Mouse (Mus musculus) kidney, adult 18-20 months (tissue): ENCODE data around the gene Atp5mpl.

Experiments used
- DNase-seq: peaks from one replicate; pipeline ENCODE4 v3.0.0; 2021

Gene Atp5mpl

DNA sequence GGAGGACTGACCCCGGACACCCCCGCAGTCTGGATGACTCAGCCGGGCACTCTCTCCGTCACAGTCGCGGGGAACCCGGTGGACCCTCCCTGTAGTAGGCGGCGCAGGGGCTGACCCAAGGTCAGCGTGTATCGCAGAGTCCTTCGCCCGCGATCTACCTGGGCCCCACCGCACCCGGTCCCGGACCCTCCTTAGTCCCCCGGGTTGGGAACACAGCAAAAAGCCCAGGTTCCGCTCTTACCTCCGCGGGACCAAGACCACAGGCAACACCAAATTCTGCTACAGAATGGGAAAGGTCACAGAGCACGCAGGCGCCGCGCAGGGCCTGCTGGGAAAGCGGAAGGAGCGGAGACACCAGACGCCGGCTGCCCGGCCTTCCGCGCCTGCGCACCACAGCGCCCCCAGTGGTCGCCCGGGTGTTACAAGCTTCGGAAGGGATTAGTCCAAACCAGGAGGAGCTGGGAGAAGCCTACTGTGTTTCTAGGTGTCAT lies at the start of gene Atp5mpl:
Atp5mpl (minus strand) TSS at position 295 of the 491 bp plus-strand sequence.
- DNase-seq, result peak; percentile 97

DNA sequence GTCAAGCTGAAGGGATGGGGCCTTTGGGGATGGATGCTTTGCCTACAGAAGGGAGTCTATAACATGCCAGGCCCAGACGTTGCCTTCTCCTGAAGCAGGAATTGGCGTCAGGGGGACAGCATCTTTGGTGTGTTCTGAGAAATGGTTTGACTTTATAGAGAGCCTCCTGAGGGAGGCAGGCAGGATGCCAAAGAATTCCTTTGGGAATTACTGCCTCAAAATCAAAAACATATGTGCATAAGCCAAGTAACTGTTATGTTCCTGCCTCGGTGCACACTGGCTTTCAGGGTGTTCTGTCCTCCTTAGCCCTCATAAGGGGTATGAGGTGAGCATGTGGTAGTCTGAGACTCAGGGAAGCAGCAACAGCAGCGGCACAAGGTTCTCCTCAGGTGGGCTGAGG lies 49.6 kb upstream of the Atp5mpl start:
- no peak for DNase-seq

DNA sequence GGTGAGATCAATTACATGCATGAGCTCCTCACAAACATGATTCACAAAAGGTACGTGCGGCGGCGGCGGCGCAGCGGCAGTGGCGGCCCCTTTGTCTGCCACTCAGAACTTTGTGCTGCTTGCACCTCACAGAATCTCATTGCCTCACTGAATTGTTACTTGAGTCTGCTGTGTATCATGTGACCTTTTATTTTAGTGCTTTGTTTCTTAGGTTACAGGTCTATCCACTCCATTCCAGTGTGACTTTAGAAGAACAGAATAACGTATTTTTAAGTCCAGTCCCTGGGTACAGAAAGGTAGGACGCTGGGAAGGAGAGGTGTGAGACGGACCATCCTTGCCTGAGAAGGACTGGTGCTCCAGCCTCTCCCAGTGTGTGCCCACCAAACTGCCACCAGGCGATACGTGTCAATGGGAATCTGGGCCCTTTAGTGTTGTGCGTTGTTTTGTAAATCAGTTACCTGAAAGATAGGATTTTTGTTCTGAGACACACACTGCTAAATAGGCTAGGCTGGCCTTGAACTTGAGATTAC lies 46.6 kb upstream of the Atp5mpl start:
- no peak for DNase-seq

DNA sequence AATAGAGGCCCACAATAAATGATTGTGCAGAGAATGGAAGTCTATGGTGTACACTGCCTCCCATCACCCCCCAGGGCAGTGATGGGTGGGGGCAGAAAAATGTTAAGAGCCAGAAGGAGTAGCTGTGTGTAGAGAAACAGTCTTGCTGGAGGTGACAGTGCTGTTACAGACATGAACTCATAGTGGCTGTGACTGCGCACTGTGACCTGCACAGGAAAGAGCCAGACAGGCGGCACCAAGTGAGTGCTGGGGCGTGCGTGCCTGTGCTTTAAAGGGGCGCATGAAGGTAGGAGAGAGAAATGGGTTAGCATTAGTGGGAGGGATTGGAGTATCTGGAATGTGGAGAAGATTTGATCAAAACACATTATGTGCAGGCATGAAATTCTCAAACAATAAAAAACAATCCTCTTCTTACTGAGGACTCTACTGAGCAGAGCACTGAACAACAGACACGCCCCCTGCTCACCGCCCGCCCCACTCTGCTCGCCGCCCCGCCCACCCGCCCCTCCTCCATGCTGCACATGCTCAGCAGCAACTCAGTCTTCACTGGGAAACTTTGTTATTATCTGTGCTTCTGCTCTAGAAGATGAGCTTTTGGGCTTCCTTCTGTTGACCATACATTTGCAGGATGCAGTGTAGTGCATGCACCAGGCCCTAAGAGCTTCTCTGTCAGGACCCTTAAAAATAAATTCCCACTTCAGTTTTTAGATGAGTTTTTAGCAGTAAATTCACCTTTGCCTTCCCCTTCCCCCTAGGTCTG lies 45.9 kb upstream of the Atp5mpl start:
- DNase-seq, result peak; percentile 4

DNA sequence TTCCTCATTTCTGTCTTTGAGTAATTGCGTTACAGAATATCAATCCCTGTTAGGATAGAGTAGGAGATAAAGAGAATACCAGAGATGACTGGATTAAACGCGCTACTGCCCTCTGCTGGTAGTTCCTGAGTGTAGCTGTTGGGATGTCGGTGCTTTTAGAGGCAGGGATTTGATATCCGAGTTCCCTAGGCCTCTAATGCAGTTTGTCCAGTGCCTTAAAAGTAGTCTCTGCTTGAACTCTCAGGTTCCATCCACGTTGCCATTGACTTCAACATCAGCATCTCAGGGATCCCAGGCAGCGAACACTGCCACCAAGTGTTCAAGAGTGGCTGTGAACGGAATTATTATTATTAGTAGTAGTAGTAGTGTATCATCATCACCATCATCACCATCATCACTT lies 34.4 kb upstream of the Atp5mpl start:
- peak; percentile 79 for DNase-seq

DNA sequence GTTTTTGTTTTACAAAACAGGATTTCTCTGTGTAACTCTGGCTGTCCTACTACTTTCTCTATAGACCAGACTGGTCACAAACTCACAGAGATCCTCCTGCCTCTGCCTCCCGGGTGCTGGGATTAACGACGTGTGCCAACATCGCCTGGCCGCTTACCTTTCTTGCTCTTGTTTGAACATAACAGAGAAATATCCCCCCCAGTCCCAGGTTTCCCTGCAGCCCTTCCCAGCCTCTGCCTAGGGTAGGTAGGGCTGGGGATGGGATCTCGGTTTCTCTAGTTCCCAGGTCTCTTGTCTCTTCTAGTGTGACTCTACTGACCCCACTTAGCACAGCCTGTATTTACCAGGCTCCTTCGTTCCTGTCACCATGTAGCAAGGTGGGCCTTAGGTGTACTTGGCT lies 33.0 kb upstream of the Atp5mpl start:
- no peak for DNase-seq

DNA sequence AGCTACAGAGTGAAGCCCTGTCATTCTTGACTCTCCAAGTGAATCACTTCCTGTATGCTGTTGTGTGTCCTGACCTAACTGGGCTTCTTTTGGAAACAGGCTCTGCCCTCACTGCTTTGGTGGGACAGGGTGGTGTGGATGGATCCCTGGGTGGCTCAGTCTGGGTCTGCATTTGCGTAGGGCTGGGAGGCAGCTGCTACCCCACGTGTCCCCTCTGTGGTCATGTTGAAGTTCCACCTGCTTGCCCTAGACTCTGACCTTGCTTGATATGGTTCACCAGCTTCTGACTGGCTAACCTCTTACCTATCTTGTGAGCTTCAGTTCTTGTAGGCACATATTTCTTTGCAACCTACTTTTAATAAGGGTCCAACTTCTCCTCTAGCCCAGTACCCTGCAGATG lies 28.4 kb upstream of the Atp5mpl start:
- DNase-seq, result peak; percentile 48

DNA sequence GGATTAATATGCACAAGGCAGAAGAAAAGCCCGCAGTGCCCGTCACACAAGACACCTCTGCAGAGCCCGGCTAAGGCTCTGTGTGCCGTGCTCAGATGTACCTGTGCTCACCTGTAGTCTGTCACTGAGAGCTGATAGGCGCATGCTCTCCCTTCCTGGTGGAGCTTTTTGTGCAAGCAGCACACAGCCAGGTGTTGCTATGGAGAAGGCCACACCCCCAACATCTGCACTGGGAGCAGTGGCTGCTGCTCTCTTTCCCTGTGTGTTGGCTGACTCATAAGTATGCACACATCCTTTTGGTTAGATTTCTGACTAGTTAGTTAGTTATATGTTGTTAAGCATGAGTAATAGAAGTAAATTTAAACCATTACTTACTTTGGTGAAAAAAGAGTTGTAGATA lies 25.8 kb upstream of the Atp5mpl start:
- no peak for DNase-seq

DNA sequence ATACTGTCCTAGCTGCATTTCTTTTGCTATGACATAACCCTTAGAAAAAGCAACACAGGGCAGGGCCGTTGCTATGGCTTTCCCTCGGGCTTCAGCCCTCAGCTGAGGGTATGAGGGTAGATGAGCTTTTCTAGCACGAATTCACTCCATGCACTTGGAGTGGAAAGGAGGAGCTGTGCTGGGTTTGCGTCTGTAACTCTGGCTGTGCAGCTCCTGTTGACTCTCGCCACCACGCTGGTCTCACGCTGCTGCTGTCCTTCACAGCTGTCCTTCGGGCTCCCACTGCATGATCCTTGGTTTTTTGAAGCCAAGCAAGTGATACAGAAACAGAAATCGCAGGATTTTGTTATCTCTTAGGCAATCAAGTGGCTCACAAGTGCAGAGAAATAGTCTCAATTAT lies 20.0 kb upstream of the Atp5mpl start:
- DNase-seq, result no peak

DNA sequence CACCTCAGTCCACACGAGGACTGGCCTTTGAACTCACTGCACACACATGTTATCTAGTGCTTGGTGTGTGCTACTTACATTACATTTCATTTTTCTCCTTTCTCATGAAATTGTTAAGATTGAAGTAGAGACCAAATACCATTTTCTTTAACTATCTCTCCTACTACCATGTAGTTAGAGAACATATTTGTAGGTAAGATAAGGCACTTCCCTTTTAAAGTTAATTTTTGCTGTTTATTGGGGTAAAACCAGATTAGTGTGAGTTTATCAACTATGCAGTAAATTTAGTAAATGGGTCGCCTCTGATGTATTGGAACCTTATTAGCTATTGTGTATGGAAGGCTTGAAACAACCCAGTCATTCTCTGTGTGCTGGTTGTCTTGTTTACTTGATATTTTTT lies 16.4 kb upstream of the Atp5mpl start:
- DNase-seq, result no peak

DNA sequence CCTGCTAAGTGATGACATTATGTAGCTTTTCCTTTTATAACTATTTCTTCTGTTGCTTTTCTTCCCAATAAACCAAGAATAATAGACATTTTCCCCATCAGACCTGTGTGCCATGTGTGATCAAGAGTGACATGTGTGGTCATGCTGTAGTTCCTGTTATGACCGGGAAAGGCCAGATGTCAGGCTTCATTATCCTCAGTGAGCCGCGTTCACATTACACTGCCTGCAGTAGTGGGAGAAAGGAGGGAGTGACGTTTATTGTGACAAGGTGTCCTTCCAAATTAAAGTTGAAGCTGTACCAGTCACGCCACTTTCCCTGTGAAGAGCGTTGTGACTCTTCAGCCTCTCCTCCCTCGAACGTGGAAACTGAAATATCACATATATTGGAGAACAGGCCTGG lies 15.1 kb upstream of the Atp5mpl start:
- no peak for DNase-seq

DNA sequence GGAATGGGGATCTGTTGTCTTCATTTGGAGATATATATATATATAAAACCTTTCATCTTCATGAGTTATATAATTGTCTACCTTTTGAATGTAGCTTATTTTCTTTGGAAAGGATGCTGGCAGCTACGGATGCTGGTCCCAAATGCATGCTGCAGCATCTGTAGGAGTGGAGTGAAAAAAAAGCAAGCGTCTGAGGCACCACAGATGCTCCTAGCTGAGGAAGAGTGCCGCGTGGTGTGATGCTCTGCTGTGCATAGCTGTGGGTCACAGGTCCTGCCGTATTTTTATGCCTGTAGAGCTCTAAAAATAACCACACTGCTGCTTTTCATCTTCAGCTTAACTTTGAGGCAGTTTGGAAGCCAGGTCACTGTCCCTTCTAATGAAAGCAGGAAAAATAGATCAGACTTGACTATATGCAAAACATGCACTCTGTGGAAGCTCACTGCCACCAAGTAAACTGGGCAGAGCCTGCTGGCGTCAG lies 14.2 kb upstream of the Atp5mpl start, which contains the start of gene Rd3l:
Rd3l (minus strand) TSS at position 431 of the 481 bp plus-strand sequence.
- no peak for DNase-seq

DNA sequence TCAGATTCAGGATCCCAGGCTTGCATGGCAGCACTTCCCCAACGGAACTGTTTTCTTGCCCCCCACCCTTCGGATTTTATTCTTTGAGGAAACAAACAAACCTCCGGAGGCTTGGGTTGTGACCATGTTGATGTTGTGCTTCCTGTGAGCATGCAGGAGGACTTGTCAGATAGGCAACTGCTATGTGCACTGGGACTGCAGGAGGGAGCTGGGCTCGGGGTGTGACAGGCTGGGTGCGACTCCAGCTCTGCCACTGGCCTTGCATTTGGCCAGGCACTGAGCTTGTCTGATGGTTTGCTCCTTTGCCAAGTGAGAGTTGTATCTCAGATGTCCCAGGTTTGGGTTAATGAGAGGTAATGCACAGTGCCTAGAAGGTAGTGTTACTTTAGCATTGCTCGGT lies 11.5 kb upstream of the Atp5mpl start:
- DNase-seq, result no peak

DNA sequence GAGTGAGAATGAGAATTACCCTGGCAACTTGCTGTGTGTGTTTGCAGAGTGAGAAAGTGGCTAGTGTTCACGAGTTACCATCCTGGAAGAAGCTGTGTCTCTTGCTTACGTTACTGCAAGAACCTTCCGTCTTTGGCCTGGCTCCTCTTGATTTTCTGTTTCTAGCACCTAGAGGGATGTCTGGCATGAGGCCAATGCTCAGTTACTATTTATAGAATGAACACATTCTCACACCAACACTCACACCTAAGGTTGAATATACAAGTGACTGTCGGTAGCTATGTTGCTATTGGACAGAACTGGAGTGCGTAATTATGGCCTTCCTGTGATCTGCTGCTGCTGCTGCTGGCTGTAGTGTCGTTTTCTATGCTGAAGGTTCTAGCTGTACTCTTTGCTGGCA lies 10.4 kb upstream of the Atp5mpl start:
- DNase-seq, result no peak

DNA sequence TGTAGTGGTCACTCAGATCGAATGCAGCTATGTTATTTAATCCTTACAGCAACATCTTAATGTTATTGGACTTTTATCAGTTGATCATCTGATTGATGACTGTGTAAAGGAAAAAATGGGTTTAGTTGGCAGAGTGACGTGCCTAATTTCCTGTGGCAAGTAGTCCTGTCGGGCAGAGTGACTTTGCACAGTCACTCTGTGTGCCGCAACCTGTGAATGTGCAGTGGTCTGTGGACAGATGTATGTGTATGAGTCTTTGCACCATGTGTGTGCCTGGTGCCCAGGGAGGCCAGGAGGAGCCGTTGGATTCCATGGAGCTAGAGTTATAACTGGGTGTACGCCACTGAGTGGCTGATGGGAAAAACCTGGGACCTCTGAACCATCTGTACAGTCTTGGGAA lies 7.8 kb upstream of the Atp5mpl start:
- DNase-seq, result no peak

DNA sequence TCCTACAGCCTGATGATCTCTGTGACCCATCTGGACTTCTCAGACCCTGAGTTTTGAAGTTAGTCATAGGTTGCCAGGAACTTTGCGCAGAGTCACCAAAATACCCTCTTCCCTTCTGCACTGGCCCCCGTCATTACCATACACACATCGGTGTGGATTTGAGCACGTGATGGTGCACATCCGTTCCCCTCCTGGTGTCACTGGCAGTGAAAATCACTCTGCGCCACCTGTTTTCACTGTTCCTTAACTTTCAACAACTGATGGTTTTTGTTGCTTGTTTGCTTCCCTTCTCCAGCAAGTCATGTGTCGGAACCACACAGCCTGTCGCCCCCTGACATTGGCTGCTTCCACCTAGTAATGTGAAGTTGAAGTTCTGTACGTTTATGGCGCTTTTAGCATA lies 5.7 kb upstream of the Atp5mpl start:
- no peak for DNase-seq

DNA sequence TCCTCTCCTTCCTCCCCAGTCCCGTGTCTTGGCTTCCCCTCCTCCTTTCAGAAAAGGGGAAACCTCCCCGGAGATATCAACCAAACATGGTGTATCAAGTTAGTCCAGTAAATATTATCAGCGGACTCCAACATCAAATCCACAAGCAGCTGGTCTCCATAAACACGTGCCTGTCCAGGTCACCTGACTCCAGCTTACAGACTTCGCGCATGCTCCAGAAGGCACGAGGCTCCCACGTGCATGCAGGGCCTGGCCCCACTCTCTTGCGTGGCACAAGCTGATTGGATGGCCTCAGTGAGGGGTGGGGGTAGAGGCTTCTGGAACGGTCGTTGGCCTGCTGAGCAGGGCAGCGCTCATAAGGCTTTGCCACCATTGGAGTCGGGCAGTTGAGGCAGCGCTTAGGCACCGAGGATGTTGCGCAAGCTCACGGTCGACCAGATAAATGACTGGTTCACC lies 4.5 kb upstream of the Atp5mpl start, which contains the start of gene Tdrd9:
Tdrd9 (plus strand) TSS at position 329 of the 456 bp plus-strand sequence.
- DNase-seq, result no peak

DNA sequence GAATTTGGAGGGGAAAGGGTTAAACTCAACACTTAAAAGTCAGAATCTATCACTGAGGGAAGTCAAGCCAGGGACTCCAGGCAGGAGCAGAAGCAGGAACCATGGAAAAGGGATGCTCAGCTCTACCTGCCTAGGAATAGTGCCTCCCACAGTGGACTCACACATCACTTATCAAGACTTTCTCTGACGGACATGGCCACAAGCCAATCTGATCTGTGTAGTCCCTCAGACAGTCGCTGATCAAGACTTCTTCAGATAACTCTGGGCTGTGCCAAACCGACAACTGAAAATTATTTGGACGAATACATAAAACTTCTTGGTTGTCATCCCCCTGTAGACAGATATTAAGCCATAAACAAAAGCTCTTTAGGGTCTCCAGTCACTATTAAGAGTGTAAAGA lies 3.3 kb upstream of the Atp5mpl start:
- no peak for DNase-seq

DNA sequence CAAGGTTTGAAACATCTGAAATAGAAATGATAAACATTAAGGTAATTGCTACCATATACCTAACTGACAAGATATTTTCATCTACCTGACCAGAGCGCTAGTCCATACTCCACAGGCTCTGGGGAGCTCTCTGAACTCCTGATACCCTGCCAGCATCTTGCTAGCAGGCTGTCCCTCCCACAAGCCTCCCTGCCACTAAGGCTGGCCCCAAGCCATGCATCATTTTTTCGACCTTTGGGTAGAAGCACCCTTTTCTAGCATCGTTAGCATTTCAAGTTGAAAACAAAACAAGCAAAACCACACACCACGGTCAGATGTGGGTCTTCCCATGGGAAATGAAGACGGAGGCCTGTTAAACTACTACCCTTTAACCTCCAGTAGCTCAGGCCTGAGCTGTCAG lies 3.4 kb downstream of the Atp5mpl start:
- peak; percentile 52 for DNase-seq

DNA sequence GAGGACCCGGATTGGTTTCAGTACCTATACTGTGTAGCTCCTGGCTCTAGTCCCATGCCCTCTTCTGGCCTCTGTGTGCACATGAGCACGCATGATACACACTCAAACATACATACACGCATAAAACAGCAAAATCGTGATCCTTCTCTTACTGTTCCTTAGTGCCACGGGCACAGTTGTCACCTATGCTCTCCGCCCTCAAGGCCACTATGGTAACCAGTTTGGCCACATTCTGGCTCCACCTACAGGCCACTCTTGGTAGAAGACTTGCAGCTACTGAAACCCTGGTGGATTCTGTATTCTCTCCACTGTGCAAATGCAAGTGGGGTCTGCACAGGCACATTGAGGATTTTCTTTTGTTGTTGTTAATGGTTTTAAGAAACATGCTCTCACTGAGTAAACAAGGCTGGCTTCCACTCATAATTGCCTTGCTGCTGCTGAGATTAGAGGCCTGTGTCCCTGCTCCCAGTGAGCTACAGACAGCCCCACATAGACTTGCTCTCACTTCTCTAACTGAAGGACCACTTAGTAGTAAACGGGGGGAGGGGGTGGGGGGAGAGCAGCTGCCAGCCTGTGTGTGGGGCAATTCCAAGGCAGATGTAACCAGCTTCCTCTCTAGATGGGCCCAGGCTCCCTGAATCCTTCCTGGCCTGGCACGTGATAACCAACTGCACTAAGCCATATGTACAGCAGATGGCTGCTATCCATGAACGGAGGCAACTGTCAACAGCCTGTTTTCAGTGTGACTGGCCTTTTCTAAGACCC lies 8.5 kb downstream of the Atp5mpl start:
- DNase-seq, result peak; percentile 82

DNA sequence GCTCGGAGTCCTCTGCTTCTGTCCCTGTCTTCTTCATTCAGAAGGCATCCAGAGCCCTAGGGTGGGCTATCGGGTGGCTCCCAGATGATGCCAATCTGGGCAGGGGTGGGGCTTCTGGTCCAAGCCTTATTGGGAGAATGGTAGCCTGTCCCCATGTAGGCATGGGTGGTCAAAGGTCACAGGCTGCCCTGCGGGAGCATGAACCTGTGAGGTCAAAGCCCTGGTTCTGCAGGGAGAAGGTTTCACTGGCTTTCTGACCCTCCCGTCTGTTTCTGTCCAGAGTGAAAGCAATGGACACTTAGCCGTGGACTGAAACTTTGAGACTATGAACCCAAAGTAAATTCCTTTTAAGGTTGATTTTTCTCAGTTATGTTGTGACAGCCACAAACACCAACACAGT lies 10.6 kb downstream of the Atp5mpl start:
- no peak for DNase-seq

DNA sequence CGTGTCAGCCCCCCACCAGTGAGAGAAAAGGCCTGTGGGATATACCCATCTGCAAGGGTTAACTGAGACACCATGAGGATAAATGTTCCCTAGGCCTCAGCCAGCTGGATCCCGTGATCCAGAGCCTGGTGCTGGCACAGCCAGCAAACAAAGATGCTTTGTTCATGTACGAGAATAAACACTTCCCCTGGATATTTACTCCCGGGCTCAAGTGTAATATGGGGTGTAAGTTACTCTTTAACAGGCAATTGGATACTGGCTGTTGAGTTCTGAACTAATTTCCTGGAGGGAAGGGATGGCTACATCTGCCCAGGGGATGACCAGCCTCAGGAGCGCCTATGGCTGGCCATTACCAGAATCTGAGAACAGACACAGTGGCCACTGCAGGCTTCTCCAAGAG lies 15.1 kb downstream of the Atp5mpl start:
- DNase-seq, result no peak

DNA sequence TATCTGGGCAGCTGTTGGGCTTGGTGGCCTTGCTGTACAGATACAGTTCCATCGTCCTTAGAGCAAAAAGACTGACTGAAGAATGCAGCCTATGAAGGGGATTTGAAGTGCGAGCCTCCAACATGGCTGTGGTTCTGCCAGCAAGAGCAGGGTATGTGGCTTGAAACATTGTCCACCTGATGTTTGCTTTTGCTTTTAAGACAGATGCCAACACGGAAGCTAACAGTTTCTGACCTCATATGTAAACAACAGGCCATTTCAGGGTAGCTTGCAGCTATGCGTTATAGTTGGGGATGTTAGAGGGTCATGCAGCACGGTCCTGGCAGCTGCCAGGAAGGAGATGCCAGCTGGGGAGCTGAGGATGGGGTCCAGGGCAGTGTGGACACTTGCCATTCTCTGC lies 16.3 kb downstream of the Atp5mpl start:
- DNase-seq, result no peak

DNA sequence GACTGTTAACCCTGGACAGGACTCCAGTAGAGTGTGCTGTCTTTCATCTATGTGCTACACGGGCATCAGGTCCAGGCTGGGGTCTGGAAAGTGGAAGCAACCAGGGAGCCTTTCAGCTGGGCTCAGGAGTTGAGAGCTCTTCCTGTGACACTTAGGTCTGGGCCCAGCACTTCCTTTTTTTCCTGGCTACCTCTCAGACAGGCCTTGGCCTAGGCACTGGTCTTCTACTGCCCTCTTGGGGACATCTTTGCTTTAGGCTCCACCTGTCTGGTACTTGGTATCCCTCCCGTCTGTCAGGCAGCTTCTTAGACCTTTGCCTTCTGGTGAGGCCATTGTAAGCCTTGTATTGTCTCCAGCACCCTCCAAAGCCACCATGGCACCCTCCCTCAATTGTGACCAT lies 20.1 kb downstream of the Atp5mpl start:
- DNase-seq, result peak; percentile 71
